Mouse (Mus musculus) lung, postnatal 36 days (tissue): ENCODE measurements at regions not wholly inside any gene's neighbourhood (a gene's known extent, or its start where the extent isn't known, plus 50 kb on each side); places are given as distances from the start of the nearest gene placed in this dataset.
"Not testable (repeated sequence)": the region's sequence is repeated elsewhere in the genome, so short reads cannot be mapped to it uniquely, and the experiment has no call there.

Source experiments
- DNase-seq: peaks from one replicate; pipeline ENCODE4 v3.0.0; 2022; ENCODE audit warnings: mixed read lengths

DNA sequence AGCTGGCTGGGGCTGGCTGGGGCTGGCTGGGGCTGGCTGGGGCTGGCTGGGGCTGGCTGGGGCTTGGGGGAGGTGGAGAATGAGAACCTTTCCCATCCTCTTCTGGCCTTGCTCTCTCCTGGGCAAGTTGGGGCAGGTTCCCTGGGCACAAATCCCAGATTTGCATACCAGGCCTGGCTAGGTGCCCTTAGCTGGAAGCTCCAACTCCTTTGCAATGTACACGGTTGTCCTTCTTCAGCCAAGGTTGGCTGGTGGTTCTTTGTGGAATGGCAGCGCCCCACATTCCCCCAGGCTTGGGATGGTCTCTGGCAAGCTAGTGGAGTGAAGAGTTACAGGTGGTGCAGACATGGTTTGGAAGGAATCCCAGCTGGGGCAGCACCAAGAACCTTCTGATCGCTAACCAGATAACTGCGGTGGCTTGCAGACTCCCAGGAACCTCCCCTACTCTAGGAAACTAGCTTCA, 217.5 kb downstream of the Pten start:
- DNase-seq, result peak; percentile 36

GRCm38 (mm10) chr19:32975303-32975702, 218.0 kb downstream of the Pten start:
- DNase-seq, result no peak

GRCm38 (mm10) chr19:32976507-32976906, 219.2 kb downstream of the Pten start:
- no peak for DNase-seq

GRCm38 (mm10) chr19:32978037-32978745, 220.9 kb downstream of the Pten start:
- DNase-seq, result peak; percentile 11

DNA sequence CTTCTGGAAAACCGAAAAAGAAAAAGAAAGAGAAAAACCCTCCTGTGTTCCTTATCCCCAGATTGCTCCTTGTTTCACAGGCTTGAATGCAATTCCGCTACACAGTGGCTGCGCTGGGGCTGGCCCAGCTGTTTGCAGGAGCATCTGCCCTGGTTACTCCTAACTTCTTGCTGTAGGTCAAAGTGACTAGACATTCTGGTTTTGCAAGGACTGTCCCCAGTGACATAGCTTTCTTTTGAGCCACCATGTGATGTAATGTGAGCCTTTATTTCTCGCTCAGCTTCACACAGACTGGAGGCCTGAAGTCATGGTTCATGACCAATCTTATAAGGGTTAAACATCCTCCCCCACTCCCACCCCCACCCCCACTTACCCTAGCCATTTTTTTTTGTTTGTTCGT, 222.8 kb downstream of the Pten start:
- DNase-seq, result no peak

GRCm38 (mm10) chr19:32988713-32989112, 231.4 kb downstream of the Pten start:
- no peak for DNase-seq

DNA sequence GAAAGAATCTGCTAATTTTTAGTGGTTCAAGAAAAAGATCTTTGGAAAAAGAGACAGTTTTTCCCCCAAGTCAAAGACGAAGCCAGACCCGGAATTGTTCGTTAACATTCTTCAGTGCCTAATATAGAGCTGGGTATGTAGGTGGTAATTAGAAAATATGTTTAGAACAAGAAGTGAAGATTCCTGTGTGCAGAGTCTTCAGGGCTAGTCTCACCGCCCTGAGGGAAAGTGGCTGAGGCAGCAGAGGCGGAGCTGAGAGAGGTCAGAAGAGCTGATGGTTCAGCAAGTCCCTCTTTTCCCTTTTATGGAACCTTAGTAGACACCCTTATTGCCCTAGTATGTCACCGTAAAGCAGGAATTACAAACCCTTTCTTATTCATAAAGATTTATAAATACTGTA, 232.0 kb downstream of the Pten start:
- DNase-seq, result no peak

DNA sequence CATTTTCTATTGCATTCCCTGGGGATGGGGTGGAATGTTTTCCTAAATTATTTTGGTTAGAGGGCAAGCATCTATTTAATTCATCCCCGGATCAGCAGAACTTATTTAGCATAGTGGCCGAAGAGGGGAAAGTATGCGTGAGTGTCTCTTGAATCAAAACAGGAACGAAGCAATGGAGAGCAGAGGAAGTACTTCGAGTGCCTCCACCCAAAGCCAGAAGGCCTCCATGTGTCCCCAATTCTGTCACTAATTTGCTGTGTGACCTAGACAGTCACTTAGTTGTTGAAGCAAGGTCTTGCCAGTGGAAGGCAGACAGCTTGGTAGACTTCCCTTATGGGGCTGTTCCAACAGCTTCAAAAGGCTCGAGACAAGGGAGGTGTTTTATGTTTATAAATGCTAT, 233.3 kb downstream of the Pten start:
- DNase-seq, result peak; percentile 43

DNA sequence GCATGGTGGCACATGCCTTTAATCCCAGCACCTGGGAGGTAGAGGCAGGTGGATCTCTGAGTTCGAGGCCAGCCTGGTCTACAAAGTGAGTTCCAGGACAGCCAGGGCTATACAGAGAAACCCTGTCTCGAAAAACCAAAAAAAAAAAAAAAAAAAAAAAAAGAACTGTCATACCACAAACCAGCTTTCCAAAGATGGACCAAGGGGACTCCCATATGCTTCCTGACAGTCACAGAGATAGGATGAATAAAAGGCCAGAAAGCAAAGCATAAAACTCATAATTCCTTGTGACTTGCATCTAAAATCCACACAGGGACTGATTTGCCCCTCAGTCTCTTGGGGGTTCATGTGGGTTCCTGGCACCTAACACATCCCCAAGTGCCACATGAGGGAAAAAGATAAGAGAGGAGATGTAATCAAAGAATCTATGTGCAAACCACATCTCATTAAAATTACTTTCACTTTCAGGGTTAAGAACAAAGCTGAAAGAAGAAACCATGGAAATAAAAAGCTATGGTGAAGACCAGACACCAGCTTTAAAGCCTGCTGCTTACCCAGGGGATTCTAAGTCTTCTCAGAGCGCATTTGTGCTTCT, 241.4 kb downstream of the Pten start:
- DNase-seq, result no peak

GRCm38 (mm10) chr19:33007582-33007981, 250.3 kb downstream of the Pten start:
- no peak for DNase-seq

DNA sequence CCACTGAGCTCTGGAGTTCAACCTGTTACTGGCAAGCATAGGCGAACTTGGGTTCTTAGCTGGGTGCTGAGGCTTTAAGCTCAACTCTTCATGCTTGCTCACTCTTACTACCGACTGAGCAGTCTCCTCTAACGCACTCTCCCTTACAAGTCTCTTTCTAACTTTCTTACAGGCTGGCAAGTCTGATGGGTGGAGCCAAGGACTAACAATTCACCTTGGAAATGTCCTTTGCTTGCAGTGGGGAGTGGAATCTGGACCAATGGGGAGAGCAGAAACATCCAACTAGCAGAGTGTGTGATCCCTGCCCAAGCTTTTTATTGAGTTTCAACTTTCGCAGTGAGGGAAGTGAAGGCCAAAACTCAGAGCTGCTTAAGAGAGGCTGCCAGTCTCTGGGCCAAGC, 250.8 kb downstream of the Pten start:
- DNase-seq, result no peak

DNA sequence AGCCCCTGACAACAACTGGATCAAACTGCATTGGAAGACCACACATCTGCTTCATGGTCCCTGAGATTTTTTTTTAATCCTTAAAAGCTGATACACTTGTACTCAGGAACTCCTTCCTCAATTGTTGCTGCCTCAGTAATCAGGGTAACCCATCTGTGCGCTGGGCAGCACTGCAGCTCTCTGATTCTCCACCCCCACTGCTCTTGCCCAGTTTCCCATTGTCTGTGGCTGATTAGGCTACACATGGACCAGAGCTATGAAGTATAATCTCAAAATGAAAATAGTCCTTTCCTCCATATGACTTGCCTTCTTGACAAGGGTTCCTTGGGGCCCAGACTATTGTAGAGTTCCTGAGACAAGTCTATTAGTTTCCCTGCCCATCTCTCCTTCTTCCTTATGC, 251.5 kb downstream of the Pten start:
- DNase-seq, result no peak

GRCm38 (mm10) chr19:33010886-33011446, 253.7 kb downstream of the Pten start:
- DNase-seq, result no peak

- DNase-seq, result not testable (repeated sequence)
These were observed 257.6 kb downstream of the Pten start for GRCm38 (mm10) chr19:33014879-33015278.

GRCm38 (mm10) chr19:33021161-33021560, 263.9 kb downstream of the Pten start:
- DNase-seq, result no peak

DNA sequence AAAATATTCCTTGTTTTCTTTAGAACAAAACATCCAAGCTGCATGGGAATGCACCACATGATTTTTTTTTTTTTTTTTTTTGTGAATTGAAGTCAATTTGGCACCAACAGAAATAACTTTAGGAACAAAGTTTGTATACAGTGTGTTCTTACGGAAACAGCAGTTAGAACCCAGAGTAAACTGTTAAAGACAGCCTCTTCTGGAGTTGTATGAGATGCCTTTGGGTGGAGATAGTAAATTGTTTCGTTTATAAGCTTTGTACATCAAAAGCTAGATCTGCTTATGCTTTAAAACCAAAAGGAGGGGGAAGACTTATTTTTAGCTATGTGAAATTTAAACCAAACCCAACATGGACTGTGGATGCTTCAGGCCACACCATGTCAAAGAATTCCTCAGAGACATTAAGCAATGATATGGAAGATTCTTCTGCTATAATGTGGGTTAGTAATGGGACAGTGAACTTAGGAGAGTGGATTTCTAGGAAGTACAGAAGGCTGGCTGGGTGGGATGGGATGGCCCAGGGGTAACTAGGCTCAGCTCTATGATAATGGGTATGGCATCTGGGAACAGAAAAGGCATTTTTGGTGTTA, 265.6 kb downstream of the Pten start:
- no peak for DNase-seq

- DNase-seq, result no peak
These were observed 272.6 kb downstream of the Pten start for GRCm38 (mm10) chr19:33029688-33030444.

- no peak for DNase-seq
These were observed 283.2 kb downstream of the Pten start for GRCm38 (mm10) chr19:33040512-33040911.

DNA sequence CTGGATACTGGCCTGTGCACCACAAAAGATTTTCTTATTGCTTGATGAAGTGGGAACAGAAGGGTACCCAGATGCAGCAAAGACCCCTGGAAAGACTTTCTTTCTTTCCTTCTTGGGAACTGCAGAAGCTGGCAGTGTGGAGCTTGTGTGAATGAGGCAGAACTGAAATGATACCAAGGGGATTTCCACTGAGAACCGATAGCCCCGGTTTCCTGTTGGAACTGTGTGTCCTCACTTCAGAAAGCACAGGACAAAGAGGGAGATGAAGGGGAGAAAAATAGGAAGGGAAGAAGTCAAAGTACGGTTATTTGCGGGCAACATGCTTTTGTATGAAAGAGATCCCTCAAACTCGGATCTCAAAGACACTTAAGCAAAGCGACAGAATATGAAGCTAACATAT, 283.7 kb downstream of the Pten start:
- no peak for DNase-seq

DNA sequence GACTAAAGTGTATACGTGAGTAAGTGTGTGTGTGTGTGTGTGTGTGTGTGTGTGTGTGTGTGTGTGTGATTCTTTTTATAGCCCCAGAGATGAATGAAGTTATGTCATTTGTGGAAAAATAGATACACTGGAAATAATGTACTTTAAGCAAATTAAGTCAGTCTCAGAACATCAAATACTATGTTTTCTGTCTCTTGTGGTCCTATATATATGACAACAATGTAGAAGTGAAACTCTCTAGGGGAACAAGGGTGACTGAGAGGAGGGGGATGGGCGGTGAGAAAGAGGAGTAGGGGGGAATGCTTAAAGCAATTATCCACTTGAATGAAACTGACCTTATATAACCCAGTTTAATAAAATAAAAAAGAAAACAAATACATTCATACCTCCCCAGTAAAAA, 285.5 kb downstream of the Pten start:
- peak; percentile 12 for DNase-seq

DNA sequence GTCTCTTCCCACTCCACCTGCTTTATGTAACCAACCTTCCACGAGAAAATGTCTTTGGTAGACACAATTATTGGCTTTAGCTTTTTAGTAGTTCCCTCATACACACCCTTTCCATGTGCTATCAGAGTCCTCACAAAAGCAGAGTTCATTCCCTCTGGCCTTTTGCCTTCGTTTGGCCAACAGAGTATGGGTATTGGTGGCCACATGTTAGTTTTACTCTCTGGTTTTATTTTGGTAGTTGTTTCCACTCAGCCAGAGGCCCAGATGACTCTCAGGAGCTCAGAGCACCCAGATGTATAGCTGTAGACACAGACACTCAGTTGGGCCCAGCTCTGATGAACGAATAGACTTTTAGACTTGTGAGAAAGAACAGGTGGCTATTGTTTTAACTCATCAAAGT, 286.4 kb downstream of the Pten start:
- DNase-seq, result no peak

DNA sequence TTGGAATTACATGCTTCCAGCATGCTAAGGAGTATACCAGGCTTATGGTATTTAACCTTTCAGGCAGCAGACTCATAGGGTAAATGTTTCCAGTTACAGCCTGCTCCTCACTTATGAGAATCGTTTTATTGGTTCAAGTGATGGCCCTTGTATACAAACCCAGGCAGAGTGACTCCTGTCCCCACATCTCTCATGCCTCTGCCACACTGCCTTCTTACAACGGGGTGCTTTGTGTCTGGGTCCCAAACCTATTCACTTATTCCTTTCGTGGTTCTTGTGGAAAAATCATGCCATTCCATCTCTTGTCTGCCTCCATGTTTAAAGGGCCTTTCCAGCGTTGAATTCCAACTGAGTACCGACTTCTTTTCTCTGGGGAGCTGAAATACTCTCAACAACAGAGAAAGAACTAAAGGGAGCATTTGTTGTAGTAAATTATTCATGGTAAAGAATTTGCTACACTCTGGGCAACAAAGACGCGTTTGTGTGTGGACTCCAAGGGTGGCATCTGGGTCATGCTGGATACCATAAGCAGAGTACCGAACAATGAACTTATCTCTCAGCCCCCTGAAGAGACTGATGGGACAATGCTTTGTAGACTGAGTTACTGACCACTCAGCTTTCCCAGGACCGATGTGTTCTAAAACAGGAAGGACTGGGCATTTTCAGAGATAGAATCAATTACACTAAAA, 291.6 kb downstream of the Pten start:
- no peak for DNase-seq
